ENCODE assay signal across 21 mouse cellular contexts in genomic region chr10:68577321-68577720, GRCm38 (mm10). TPM values are rescaled to one million over a fixed set of nuclear protein-coding genes. Genes with fewer than 3 reads are reported as not detected.
A peak's percentile ranks its signal among the peaks of the same experiment; 100 is the strongest.
DNase-seq lines count a peak whose midpoint lies in the region; ATAC-seq and TF ChIP-seq lines count a peak whose summit lies in the region.
"Had no signal": no experiment of that assay in that cellular context is flagged by ENCODE, and none has a peak within 500 bp of the region (broad histone marks: within the 10 kb centered on the region; RNA-seq: fewer than 3 reads in every experiment).

No protein-coding gene starts in this region.

- H3K27me3 ChIP-seq in forebrain, embryonic 14.5 days (replicated peaks; ENCODE audit: control insufficient read depth, insufficient read depth, low read length) = no peaks in the 10 kb centered on the region
- H3K27me3 ChIP-seq in forebrain, embryonic 15.5 days = no peaks in the 10 kb centered on the region
- H3K27me3 ChIP-seq: CH12.LX; embryonic facial prominence, embryonic 13.5 days; hindbrain, embryonic 12.5 days; midbrain, embryonic 13.5 days; neural tube, embryonic 13.5 days had no signal

- TF ChIP-seq POLR2A in brain, embryonic 14.5 days (IDR thresholded peaks at IDR 0.05; ENCODE audit: borderline replicate concordance, extremely low read depth, insufficient read depth, insufficient read length, poor library complexity, severe bottlenecking) = no peak

- no peak overlapping the region for H3K9ac ChIP-seq in forebrain, embryonic 14.5 days (ENCODE audit: low read length)
- H3K9ac ChIP-seq in forebrain, embryonic 15.5 days (replicated peaks) = no peak overlapping the region
- H3K9ac ChIP-seq: embryonic facial prominence, embryonic 13.5 days; hindbrain, embryonic 12.5 days; midbrain, embryonic 13.5 days; neural tube, embryonic 13.5 days had no signal

- DNase-seq in forebrain, embryonic 14.5 days (ENCODE audit: low spot score) = peak; percentile 42
- DNase-seq in kidney, postnatal 10 days = peak; percentile 26
- no peak for DNase-seq in kidney, adult 18-20 months
- peak; percentile 34 for DNase-seq in brain, embryonic 14.5 days (ENCODE audit: low read depth)
- DNase-seq in lung, postnatal 10 days = peak; percentile 22
- no peak for DNase-seq in frontal cortex, postnatal 10 days (ENCODE audit: low spot score in 2 of 2)
- no peak for DNase-seq in spleen, postnatal 14 days (ENCODE audit: low spot score in 2 of 2)
- DNase-seq: cerebellum, adult 9-11 months; gastrocnemius, adult 2 months; heart, postnatal 14 days; left cerebral cortex, postnatal 4 days; liver had no signal

- H3K27ac ChIP-seq in forebrain, embryonic 14.5 days (ENCODE audit: low read depth, low read length) = no peak overlapping the region
- H3K27ac ChIP-seq in forebrain, embryonic 15.5 days (replicated peaks) = no peak overlapping the region
- H3K27ac ChIP-seq: embryonic facial prominence, embryonic 13.5 days; gastrocnemius, adult 2 months; hindbrain, embryonic 12.5 days; midbrain, embryonic 13.5 days; neural tube, embryonic 13.5 days had no signal

- no peak overlapping the region for H3K4me2 ChIP-seq in forebrain, embryonic 14.5 days (ENCODE audit: low read length)
- H3K4me2 ChIP-seq in forebrain, embryonic 15.5 days (replicated peaks) = no peak overlapping the region
- H3K4me2 ChIP-seq: embryonic facial prominence, embryonic 13.5 days; heart, embryonic 11.5 days; hindbrain, embryonic 12.5 days; midbrain, embryonic 13.5 days; neural tube, embryonic 13.5 days had no signal

- no peaks in the 10 kb centered on the region for H3K4me1 ChIP-seq in forebrain, embryonic 14.5 days (ENCODE audit: control insufficient read depth, insufficient read depth, low read length)
- no peaks in the 10 kb centered on the region for H3K4me1 ChIP-seq in forebrain, embryonic 15.5 days
- H3K4me1 ChIP-seq: embryonic facial prominence, embryonic 13.5 days; hindbrain, embryonic 12.5 days; midbrain, embryonic 13.5 days; neural tube, embryonic 13.5 days had no signal

- no peaks in the 10 kb centered on the region for H3K36me3 ChIP-seq in forebrain, embryonic 14.5 days (ENCODE audit: control insufficient read depth, insufficient read depth, low read length)
- no peaks in the 10 kb centered on the region for H3K36me3 ChIP-seq in forebrain, embryonic 15.5 days
- H3K36me3 ChIP-seq: embryonic facial prominence, embryonic 13.5 days; hindbrain, embryonic 12.5 days; midbrain, embryonic 13.5 days; neural tube, embryonic 13.5 days had no signal

- H3K4me3 ChIP-seq in forebrain, embryonic 14.5 days (ENCODE audit: low read depth, low read length) = no peak overlapping the region
- H3K4me3 ChIP-seq in forebrain, embryonic 15.5 days = no peak overlapping the region
- H3K4me3 ChIP-seq: embryonic facial prominence, embryonic 13.5 days; gastrocnemius, adult 2 months; hindbrain, embryonic 12.5 days; midbrain, embryonic 13.5 days; neural tube, embryonic 13.5 days had no signal

- TF ChIP-seq CTCF in brain, embryonic 14.5 days (IDR thresholded peaks at IDR 0.05; ENCODE audit: borderline replicate concordance, extremely low read depth, insufficient read depth, insufficient read length) = no peak

- no peak for ATAC-seq in forebrain, embryonic 14.5 days
- no peak for ATAC-seq in forebrain, embryonic 15.5 days (replicated peaks)
- ATAC-seq: inflammation-experienced regulatory T-cells, adult 6 months; midbrain, embryonic 13.5 days had no signal

- H3K9me3 ChIP-seq in forebrain, embryonic 14.5 days (replicated peaks; ENCODE audit: control insufficient read depth, low read length) = no peaks in the 10 kb centered on the region
- H3K9me3 ChIP-seq in forebrain, embryonic 15.5 days = no peaks in the 10 kb centered on the region
- H3K9me3 ChIP-seq: embryonic facial prominence, embryonic 13.5 days; hindbrain, embryonic 12.5 days; neural tube, embryonic 13.5 days had no signal

- 87% methylated on average over 9 of the region's 9 CpGs for WGBS in forebrain, embryonic 14.5 days
- WGBS in forebrain, embryonic 15.5 days = 65% methylated on average over 9 of the region's 9 CpGs

RNA-seq across cellular contexts. Expression of gene Cabcoco1, which starts 35.6 kb away (rescaled TPM):
- polyA plus RNA-seq in forebrain, embryonic 14.5 days (2014; fragmentation: Nextera tagmentation; extraction: Ambion mirVana) = 1.1 and 1.2 TPM in 2 replicates
- polyA plus RNA-seq in forebrain, embryonic 15.5 days (2015; fragmentation: Nextera tagmentation; extraction: Ambion mirVana) = 0.49 and 1.6 TPM in 2 replicates
- polyA plus RNA-seq in brain, embryonic 14.5 days (2012; rRNA removed) = 0.29 and 0.82 TPM in 2 replicates
- polyA plus RNA-seq: small intestine, adult 2 months had no signal

Comparison
In these comparisons a context has a peak if more than half of its experiments do, and no peak if none do; other contexts are left out.
1. DNase-seq: peak in forebrain, embryonic 14.5 days (single experiment), kidney, postnatal 10 days (single experiment), brain, embryonic 14.5 days (single experiment) and lung, postnatal 10 days (single experiment); none in kidney, adult 18-20 months (single experiment), frontal cortex, postnatal 10 days (0 of 2) and spleen, postnatal 14 days (0 of 2).